Mouse (Mus musculus) heart, embryonic 11.5 days (tissue): Measurements from ENCODE around the gene Gucy2c. TPM values are rescaled to one million over a fixed set of nuclear protein-coding genes. Genes with fewer than 3 reads are reported as not detected.
A peak's percentile ranks its signal among the peaks of the same experiment; 100 is the strongest.

Experiments used
- ATAC-seq: fragments of 200-750 bp; cut with Nextera tagmentation; replicated peaks from 2 replicates; pipeline ENCODE4 v1.8.0; 2017; ENCODE audit warnings: moderate library complexity; ENCODE audit not compliant: insufficient number of reproducible peaks, low FRiP score, low TSS enrichment
- H3K27ac ChIP-seq: fragments of 300-500 bp; sonication (generic); 2 replicates; pipeline ENCODE4 v1.5.1; 2014; ENCODE audit warnings: mild to moderate bottlenecking, low read depth, low read length
- H3K27me3 ChIP-seq: fragments of 300-500 bp; sonication (generic); 2 replicates; pipeline ENCODE4 v1.6.1; 2014; ENCODE audit warnings: mild to moderate bottlenecking, low read length, mixed read lengths; ENCODE audit not compliant: control insufficient read depth, insufficient read depth
- H3K36me3 ChIP-seq: fragments of 300-500 bp; sonication (generic); 2 replicates; pipeline ENCODE4 v1.6.1; 2014; ENCODE audit warnings: mild to moderate bottlenecking, low read length, moderate library complexity, mixed read lengths; ENCODE audit not compliant: control insufficient read depth, insufficient read depth
- H3K4me1 ChIP-seq: fragments of 300-500 bp; sonication (generic); 2 replicates; pipeline ENCODE4 v1.6.1; 2014; ENCODE audit warnings: low read length; ENCODE audit not compliant: control insufficient read depth, insufficient read depth
- H3K4me2 ChIP-seq: fragments of 300-500 bp; sonication (generic); 2 replicates; pipeline ENCODE4 v1.6.1; 2014; ENCODE audit warnings: mild to moderate bottlenecking, moderate library complexity
- H3K4me3 ChIP-seq: fragments of 300-500 bp; sonication (generic); 2 replicates; pipeline ENCODE4 v1.5.1; 2014; ENCODE audit warnings: low read depth, low read length
- H3K9ac ChIP-seq: fragments of 300-500 bp; sonication (generic); 2 replicates; pipeline ENCODE4 v1.6.1; 2014; ENCODE audit warnings: mild to moderate bottlenecking, low read depth, low read length, moderate library complexity
- H3K9me3 ChIP-seq: fragments of 300-500 bp; sonication (generic); replicated peaks from 2 replicates; pipeline ENCODE4 v1.6.1; 2016; ENCODE audit warnings: low read length; ENCODE audit not compliant: control insufficient read depth
- WGBS: fragments of 180-500 bp; shearing (Covaris S2); extraction: QIAGEN DNeasy Blood & Tissue Kit; methylation state at CpG from one replicate; pipeline ENCODE4 v1.1.7; 2014; ENCODE audit not compliant: insufficient replicate concordance; 5-methylcytosine and 5-hydroxymethylcytosine counted together
- microRNA-seq: library from miRNA; unstranded; fragments of <30 nt; microRNA quantifications from one replicate; pipeline ENCODE4, GENCODE M21; 2016; ENCODE audit warnings: borderline number of aligned reads
- polyA plus RNA-seq: library from polyadenylated mRNA; unstranded; fragments of >200 nt; fragmentation: Nextera tagmentation; extraction: Ambion mirVana; gene quantifications from 2 replicates; pipeline ENCODE4 v1.2.1, GENCODE M21; 2014

Gene Gucy2c
- polyA plus RNA-seq, 1 experiment from 2014 or later, result 0.11 TPM

DNA sequence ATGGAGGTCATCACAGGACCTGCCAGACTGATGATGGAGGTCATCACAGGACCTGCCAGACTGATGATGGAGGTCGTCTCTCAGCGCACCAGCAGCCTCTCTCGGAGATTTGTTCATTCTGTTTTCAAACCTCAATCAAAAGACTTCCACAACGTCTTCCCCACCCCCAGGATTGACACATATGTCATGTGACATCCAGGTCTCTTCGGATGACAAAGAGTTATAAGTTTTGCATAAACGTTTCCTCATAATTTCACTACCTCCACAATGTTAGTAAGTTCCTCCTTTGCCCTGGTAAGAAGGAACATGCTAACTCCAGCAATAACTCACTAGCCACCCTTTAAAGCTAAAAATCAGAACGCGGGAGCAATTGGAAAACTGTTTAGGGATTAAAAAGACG is 122.3 kb downstream of the Gucy2c start:
- Histone ChIP-seq H3K27ac (no peak overlapping the region), H3K27me3 (peaks cover 15% of the 10 kb centered on the region)

GRCm38 (mm10) chr6:136658303-136658702 is 123.3 kb downstream of the Gucy2c start:
- 71% methylated on average over 4 of the region's 4 CpGs for WGBS
- H3K4me3 ChIP-seq, result no peak overlapping the region
- H3K27me3 ChIP-seq, result peaks cover 15% of the 10 kb centered on the region
- no peak for ATAC-seq
- no peak overlapping the region for H3K4me2 ChIP-seq
- no peak overlapping the region for H3K9ac ChIP-seq
- H3K9me3 ChIP-seq, result no peaks in the 10 kb centered on the region
- peaks cover 9% of the 10 kb centered on the region for H3K4me1 ChIP-seq
- no peak overlapping the region for H3K27ac ChIP-seq
- no peaks in the 10 kb centered on the region for H3K36me3 ChIP-seq

More for the DNA sequence above, 122.3 kb downstream of the Gucy2c start:
- 86% methylated on average over 9 of the region's 9 CpGs for WGBS
- Histone ChIP-seq H3K36me3 (no peaks in the 10 kb centered on the region), H3K4me2 (no peak overlapping the region), H3K4me3 (no peak overlapping the region), H3K4me1 (peaks cover 9% of the 10 kb centered on the region), H3K9ac (no peak overlapping the region), H3K9me3 (no peaks in the 10 kb centered on the region)
- no peak for ATAC-seq

GRCm38 (mm10) chr6:136655786-136656185 is 125.8 kb downstream of the Gucy2c start:
- H3K9me3 ChIP-seq, result no peaks in the 10 kb centered on the region
- H3K4me3 ChIP-seq, result 0 out of 2 replicates have a peak overlapping the region, but pooled peaks have one; percentile 14
- no peak overlapping the region for H3K9ac ChIP-seq
- H3K36me3 ChIP-seq, result no peaks in the 10 kb centered on the region
- no peak overlapping the region for H3K27ac ChIP-seq
- no peak for ATAC-seq
- peaks cover 8% of the 10 kb centered on the region for H3K4me1 ChIP-seq
- no peaks in the 10 kb centered on the region for H3K27me3 ChIP-seq
- 55% methylated on average over 11 of the region's 11 CpGs for WGBS
- peak overlapping the region; percentile 41; the same call in 1 of the 2 replicates for H3K4me2 ChIP-seq

- Histone ChIP-seq H3K36me3 (no peaks in the 10 kb centered on the region), H3K4me1 (peaks cover 7% of the 10 kb centered on the region; the same call in 1 of the 2 replicates)
- 89% methylated on average over 20 of the region's 20 CpGs for WGBS
These were observed 127.1 kb downstream of the Gucy2c start for GRCm38 (mm10) chr6:136654470-136654869.

DNA sequence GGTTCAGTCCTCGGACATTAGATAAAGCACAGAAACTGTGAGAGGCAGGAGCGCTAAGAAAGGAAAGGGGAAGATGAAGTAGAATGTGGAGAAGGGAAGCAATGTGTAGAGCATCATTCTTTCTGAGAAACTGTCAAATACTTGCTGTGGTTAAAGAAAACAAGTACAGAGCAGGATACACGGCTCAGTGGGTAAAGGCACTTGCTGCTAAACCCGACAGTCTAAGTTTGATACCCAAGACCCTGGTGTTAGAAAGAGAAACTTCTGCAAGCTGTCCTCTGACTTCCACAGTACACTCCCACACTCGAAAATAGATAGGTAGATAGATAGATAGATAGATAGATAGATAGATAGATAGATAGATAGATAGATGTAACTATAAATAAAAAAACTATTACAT is 128.2 kb downstream of the Gucy2c start:
- no peaks in the 10 kb centered on the region for H3K36me3 ChIP-seq
- H3K9ac ChIP-seq, result no peak overlapping the region
- no peaks in the 10 kb centered on the region for H3K9me3 ChIP-seq
- 43% methylated on average over 5 of the region's 5 CpGs for WGBS
- H3K27me3 ChIP-seq, result no peaks in the 10 kb centered on the region
- H3K4me1 ChIP-seq, result peaks cover 7% of the 10 kb centered on the region; the same call in 1 of the 2 replicates
- no peak overlapping the region for H3K27ac ChIP-seq
- ATAC-seq, result no peak
- no peak overlapping the region for H3K4me3 ChIP-seq
- H3K4me2 ChIP-seq, result no peak overlapping the region

More at GRCm38 (mm10) chr6:136654470-136654869, 127.1 kb downstream of the Gucy2c start:
- ATAC-seq, result no peak
- Histone ChIP-seq H3K9me3 (no peaks in the 10 kb centered on the region), H3K9ac (no peak overlapping the region), H3K27me3 (no peaks in the 10 kb centered on the region), H3K4me3 (no peak overlapping the region), H3K27ac (no peak overlapping the region), H3K4me2 (no peak overlapping the region)

DNA sequence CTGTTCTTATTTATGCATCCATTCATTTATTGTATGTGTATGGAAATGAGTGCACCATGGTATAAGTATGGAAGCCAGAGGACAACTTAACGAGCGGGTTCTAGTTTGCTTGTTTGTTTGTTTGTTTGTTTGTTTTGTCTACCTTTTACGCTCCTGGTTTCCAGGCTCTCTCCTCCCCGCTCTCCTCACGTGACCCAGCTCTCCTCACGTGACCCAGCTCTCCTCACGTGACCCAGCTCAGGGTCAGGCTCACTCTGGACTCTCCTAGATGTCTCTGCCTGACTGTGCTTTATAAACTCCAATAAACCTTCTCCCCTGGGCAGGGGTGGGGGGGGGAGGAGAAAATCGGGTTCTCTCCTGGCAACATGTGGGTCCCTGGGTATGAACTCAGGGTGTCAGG is 130.9 kb downstream of the Gucy2c start:
- Histone ChIP-seq H3K36me3 (no peaks in the 10 kb centered on the region), H3K27me3 (no peaks in the 10 kb centered on the region), H3K4me3 (no peak overlapping the region), H3K4me1 (peaks cover 10% of the 10 kb centered on the region; the same call in 1 of the 2 replicates), H3K9ac (no peak overlapping the region), H3K4me2 (no peak overlapping the region), H3K9me3 (no peaks in the 10 kb centered on the region; the same call in 1 of the 2 replicates), H3K27ac (no peak overlapping the region)
- ATAC-seq, result no peak
- 82% methylated on average over 8 of the region's 8 CpGs for WGBS

- 0 out of 2 replicates have a peak, but pooled peaks have one; percentile 31 for ATAC-seq
- 61% methylated on average over 10 of the region's 10 CpGs for WGBS
- Histone ChIP-seq H3K27ac (no peak overlapping the region), H3K9ac (no peak overlapping the region), H3K9me3 (no peaks in the 10 kb centered on the region; the same call in 1 of the 2 replicates), H3K4me2 (no peak overlapping the region), H3K4me1 (peaks cover 4% of the 10 kb centered on the region; the same call in 1 of the 2 replicates), H3K27me3 (no peaks in the 10 kb centered on the region), H3K4me3 (no peak overlapping the region), H3K36me3 (no peaks in the 10 kb centered on the region)
These were observed 134.1 kb downstream of the Gucy2c start for GRCm38 (mm10) chr6:136647455-136647861.

Small RNA genes lying within 50 kb of the gene (microRNA-seq; reads per million reads assigned to microRNA genes)
- not detected for gene Gm44364

Other genes with a start within 250 kb of the Gucy2c start
- 5.3 and 5.4 TPM in 2 replicates for gene Plbd1, start 119.8 kb downstream of the Gucy2c start, polyA plus RNA-seq
- gene Hist4h4, start 22.6 kb upstream of the Gucy2c start, polyA plus RNA-seq, result 0.17 and 0.51 TPM in 2 replicates
- 81.7 and 91.1 TPM in 2 replicates for gene H2afj, start 26.5 kb upstream of the Gucy2c start, polyA plus RNA-seq
- 1.6 and 2.1 TPM in 2 replicates for gene BC049715, start 45.9 kb upstream of the Gucy2c start, polyA plus RNA-seq
- gene Wbp11, start 46.5 kb upstream of the Gucy2c start, polyA plus RNA-seq, result 93.5 and 107 TPM in 2 replicates
- not detected in 2 replicates for gene Smco3, start 53.7 kb upstream of the Gucy2c start, polyA plus RNA-seq
- 13.2 and 15.1 TPM in 2 replicates for gene Art4, start 76.0 kb upstream of the Gucy2c start, polyA plus RNA-seq
- 73.6 and 75.1 TPM in 2 replicates for gene Mgp, start 94.1 kb upstream of the Gucy2c start, polyA plus RNA-seq
- 1.3 and 1.5 TPM in 2 replicates for gene Erp27, start 140.4 kb upstream of the Gucy2c start, polyA plus RNA-seq
- 0.43 TPM in 1 of 2 replicates, not detected in the other for gene Pde6h, start 142.1 kb upstream of the Gucy2c start, polyA plus RNA-seq
- gene Arhgdib, start 160.1 kb upstream of the Gucy2c start, polyA plus RNA-seq, result 115 and 128 TPM in 2 replicates